Comparison of ENCODE assay signal across 10 mouse cellular contexts in genomic region chr13:44758750-44759149, GRCm38 (mm10). TPM values are rescaled to one million over a fixed set of nuclear protein-coding genes. Genes with fewer than 3 reads are reported as not detected.
DNase-seq lines count a peak whose midpoint lies in the region; TF ChIP-seq lines count a peak whose summit lies in the region.
"Had no signal": no experiment of that assay in that cellular context is flagged by ENCODE, and none has a peak within 500 bp of the region (broad histone marks: within the 10 kb centered on the region; RNA-seq: fewer than 3 reads in every experiment).

No protein-coding gene starts in this region.

- peak; percentile 25 for DNase-seq in kidney, adult 18-20 months
- DNase-seq in kidney, adult 11 months, result no peak
- DNase-seq in CD4-positive helper T cell, adult 2 months (ENCODE audit: low read depth, low spot score), result peak; percentile 65
- peak; percentile 26 for DNase-seq in adipocyte (ENCODE audit: low spot score)
- no peak for DNase-seq in testis, postnatal 10 days (ENCODE audit: low spot score)
- no peak for DNase-seq in frontal cortex, adult 2 months (ENCODE audit: extremely low spot score in 1 of 2, low spot score in 1 of 2)
- no peak for DNase-seq in urinary bladder, postnatal 25 days (ENCODE audit: low spot score)

- no peak for TF ChIP-seq POLR2A in myocyte (IDR thresholded peaks at IDR 0.05; ENCODE audit: insufficient read length, low read depth)

- H3ac ChIP-seq in myocyte (ENCODE audit: control insufficient read depth, insufficient read length), result no peak overlapping the region

- no peaks in the 10 kb centered on the region for H3K36me3 ChIP-seq in myocyte (ENCODE audit: control insufficient read depth, insufficient read depth)
- H3K36me3 ChIP-seq: embryonic facial prominence, embryonic 10.5 days; heart, embryonic 15.5 days had no signal

- no peak overlapping the region for H3K4me2 ChIP-seq in myocyte (ENCODE audit: low read depth)
- H3K4me2 ChIP-seq: heart, embryonic 15.5 days had no signal

- peaks cover 36% of the 10 kb centered on the region for H3K79me2 ChIP-seq in myocyte (ENCODE audit: control insufficient read depth, insufficient read depth)

- no peaks in the 10 kb centered on the region for H3K27me3 ChIP-seq in myocyte (ENCODE audit: control insufficient read depth, insufficient read depth, insufficient read length)
- H3K27me3 ChIP-seq: heart, embryonic 15.5 days had no signal

- no peak overlapping the region for H3K4me3 ChIP-seq in myocyte
- H3K4me3 ChIP-seq: embryonic facial prominence, embryonic 10.5 days; heart, embryonic 15.5 days had no signal

TF ChIP-seq in myocyte, 11 proteins besides CTCF, POLR2A, EP300 and RAD21:
- TF ChIP-seq MYOG (IDR thresholded peaks at IDR 0.05; ENCODE audit: control insufficient read depth in 1 of 3, insufficient read depth in 1 of 3, insufficient read length in 2 of 3, low read depth in 2 of 3), result peak in 2 of 3 experiments; percentile 45 to 50
- no peak for TF ChIP-seq TCF12 (IDR thresholded peaks at IDR 0.05; ENCODE audit: insufficient read depth, poor library complexity, severe bottlenecking)
- TF ChIP-seq USF1 (IDR thresholded peaks at IDR 0.05; ENCODE audit: low read depth), result no peak
- no peak for TF ChIP-seq E2F4 (IDR thresholded peaks at IDR 0.05; ENCODE audit: insufficient read depth)
- peak in 1 of 3 experiments; percentile 71 for TF ChIP-seq MYOD1 (IDR thresholded peaks at IDR 0.05; ENCODE audit: control insufficient read depth in 1 of 3, insufficient read length in 2 of 3, low read depth in 2 of 3)

RNA-seq across cellular contexts. Expression of gene Jarid2, which starts 29.5 kb away (rescaled TPM):
- polyA plus RNA-seq in myocyte (2012; fragmentation: generic; extraction: Trizol), result 3.9 TPM
- polyA plus RNA-seq in frontal cortex, adult 2 months (2012; rRNA removed), result 25.2 and 27.7 TPM in 2 replicates

Comparison
In these comparisons a context has a peak if more than half of its experiments do, and no peak if none do; other contexts are left out.
1. DNase-seq: peak in kidney, adult 18-20 months (single experiment), CD4-positive helper T cell, adult 2 months (single experiment) and adipocyte (single experiment); none in kidney, adult 11 months (single experiment), testis, postnatal 10 days (single experiment), frontal cortex, adult 2 months (0 of 2) and urinary bladder, postnatal 25 days (single experiment).